Mouse (Mus musculus): ENCODE data around the gene Tmod3. TPM values are rescaled to one million over a fixed set of nuclear protein-coding genes. Genes with fewer than 3 reads are reported as not detected.

Gene Tmod3
- polyA plus RNA-seq, 1 experiment from 2014 or later, result 110 TPM

GRCm38 (mm10) chr9:75448021-75448420 is 111.4 kb downstream of the Tmod3 start:
- 73% methylated on average over 3 of the region's 3 CpGs for WGBS
- H3K9me3 ChIP-seq, result no peaks in the 10 kb centered on the region
- H3K36me3 ChIP-seq, result peaks cover 63% of the 10 kb centered on the region
- H3K27ac ChIP-seq, result no peak overlapping the region
- no peaks in the 10 kb centered on the region for H3K27me3 ChIP-seq
- no peak overlapping the region for H3K4me2 ChIP-seq (replicated peaks)
- H3K4me3 ChIP-seq, result no peak overlapping the region
- peaks cover 1% of the 10 kb centered on the region; the same call in 1 of the 2 replicates for H3K4me1 ChIP-seq
- no peak for ATAC-seq (ENCODE audit: insufficient number of reproducible peaks, insufficient read depth, low FRiP score, low TSS enrichment)
- H3K9ac ChIP-seq, result no peak overlapping the region

Other genes starting within 250 kb of the Tmod3 start
- gene Bcl2l10, start 211.9 kb downstream of the Tmod3 start, polyA plus RNA-seq (2016; fragmentation: Nextera tagmentation; extraction: Ambion mirVana), result not detected in 2 replicates
- gene Mapk6, start 149.7 kb downstream of the Tmod3 start, polyA plus RNA-seq (2016; fragmentation: Nextera tagmentation; extraction: Ambion mirVana), result 97.1 and 100 TPM in 2 replicates
- 52.7 and 53.5 TPM in 2 replicates for gene Leo1, start 118.1 kb downstream of the Tmod3 start, polyA plus RNA-seq (2016; fragmentation: Nextera tagmentation; extraction: Ambion mirVana)
- 36.0 and 40.1 TPM in 2 replicates for gene Tmod2, start 51.7 kb upstream of the Tmod3 start, polyA plus RNA-seq (2016; fragmentation: Nextera tagmentation; extraction: Ambion mirVana)
- gene Lysmd2, start 66.1 kb upstream of the Tmod3 start, polyA plus RNA-seq (2016; fragmentation: Nextera tagmentation; extraction: Ambion mirVana), result 28.5 and 28.6 TPM in 2 replicates
- gene Scg3, start 124.4 kb upstream of the Tmod3 start, polyA plus RNA-seq (2016; fragmentation: Nextera tagmentation; extraction: Ambion mirVana), result 8.5 and 10.8 TPM in 2 replicates
- gene Bmp5, start 215.7 kb upstream of the Tmod3 start, polyA plus RNA-seq (2016; fragmentation: Nextera tagmentation; extraction: Ambion mirVana), result 6.4 and 8.0 TPM in 2 replicates